Mouse (Mus musculus) CH12F3 (cell line): ENCODE measurements around the gene Adamts7.

Source experiments
- in situ Hi-C: fragments of 300-500 bp; cut with MboI; formaldehyde crosslinking; loops from 2 replicates; pipeline ENCODE4 v1.14.3; 2020; ENCODE audit warnings: low sequenced_read_pairs

Gene Adamts7

DNA sequence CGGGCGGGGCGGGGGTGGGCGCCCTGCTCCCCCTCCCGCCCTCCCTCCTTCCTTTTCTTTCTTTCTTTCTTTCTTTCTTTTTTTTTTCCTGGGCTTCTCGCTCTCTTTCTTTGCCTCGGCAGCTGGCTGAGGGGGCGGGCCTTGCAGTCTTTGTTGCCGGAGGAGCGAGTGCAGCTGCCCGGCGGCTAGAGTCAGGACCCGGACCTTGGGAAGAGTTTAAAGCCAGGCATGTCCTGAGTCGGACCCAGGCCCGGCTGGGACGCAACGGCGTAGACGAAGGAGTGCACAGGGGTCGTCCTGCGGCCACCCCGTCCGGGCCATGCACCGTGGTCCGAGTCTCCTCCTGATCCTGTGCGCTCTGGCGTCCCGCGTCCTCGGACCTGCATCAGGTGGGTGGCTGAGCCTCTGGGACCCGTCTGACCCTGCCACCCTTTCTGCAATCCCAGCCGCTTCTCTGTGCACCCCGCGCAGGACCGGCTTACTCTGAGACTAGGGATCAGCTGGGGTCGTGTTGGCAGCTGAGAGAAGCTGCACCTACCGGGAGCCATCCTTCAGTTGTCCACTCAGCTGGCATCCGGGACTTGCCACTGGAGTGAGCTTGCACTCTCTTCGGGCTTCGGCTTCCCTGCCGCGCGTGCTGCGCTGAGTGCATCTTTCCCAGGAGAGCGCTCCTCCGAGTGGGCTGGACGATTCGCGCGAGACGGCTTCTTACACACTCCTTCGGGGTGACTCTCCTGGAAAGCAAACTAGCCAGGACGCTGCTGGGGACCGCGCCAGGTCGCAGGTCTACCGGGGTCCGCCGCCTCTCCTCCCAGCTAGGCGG, at the start of gene Adamts7:
Gene Adamts7, plus strand, starts transcription at position 144 of the 823 bp plus-strand sequence.
- in situ Hi-C loops: no loop called here

DNA sequence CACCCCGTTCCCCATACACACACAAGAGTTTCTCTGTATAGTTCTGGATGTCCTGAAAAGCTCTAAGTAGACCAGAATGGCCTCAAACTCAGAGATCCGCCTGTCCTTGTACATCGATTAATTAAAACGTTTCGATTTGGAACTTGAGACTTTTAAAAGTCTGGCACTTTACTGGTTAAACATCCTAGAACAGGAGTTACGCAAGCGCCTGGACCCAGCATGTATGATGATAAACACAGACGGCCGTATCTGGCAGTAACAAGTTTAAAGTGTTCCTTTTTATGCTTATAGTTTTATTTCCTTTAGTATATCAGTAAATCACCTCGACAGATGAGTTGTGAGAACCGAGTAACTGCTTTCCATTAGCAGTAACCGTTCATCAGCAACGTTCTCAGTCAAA, 49.7 kb upstream of the Adamts7 start:
- in situ Hi-C loops: no loop called here

DNA sequence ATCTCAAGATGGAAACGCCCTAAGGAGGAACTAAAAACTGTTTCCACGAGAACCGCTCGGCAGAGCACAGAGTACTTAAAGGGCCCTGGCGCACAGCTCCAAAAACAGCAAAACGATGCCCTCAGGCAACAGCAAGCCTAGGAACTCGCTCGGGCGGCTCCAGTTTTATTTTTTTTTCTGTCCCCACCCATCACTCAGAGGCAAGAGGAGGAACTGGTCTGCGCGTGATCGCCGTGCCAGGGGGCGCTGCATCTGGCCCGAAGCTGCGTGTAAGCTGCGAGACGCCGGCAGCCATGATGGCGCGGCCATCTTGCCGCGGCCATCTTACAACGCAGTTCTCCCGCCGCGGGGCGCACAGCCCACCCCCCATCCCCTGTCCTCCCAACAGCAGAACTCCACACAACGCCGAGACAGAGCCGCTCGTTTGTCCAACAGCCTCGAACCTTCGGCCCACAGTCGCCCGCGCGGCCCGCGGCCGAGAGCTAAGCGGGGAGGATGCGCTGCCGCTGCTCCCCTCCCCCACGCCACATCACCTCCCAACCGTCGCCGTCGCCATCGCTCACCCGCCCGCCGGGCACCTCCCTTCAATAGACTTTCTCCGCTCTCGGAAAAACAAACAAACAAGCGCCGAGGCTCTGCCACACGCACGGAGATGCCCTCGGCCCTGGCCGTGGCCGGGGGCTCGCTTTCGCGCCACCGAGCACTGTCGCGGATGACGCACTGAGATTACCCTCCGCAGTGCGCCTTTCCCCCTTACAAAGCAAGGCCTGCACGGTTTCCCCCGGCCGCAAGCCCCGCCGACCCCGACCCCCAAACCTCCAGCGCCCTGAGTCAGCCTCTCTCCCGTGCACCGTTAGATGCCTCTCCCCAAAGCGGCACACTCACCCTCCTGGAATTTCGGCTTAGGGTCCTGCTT, 49.0 kb upstream of the Adamts7 start:
- in situ Hi-C loops: no loop called here

DNA sequence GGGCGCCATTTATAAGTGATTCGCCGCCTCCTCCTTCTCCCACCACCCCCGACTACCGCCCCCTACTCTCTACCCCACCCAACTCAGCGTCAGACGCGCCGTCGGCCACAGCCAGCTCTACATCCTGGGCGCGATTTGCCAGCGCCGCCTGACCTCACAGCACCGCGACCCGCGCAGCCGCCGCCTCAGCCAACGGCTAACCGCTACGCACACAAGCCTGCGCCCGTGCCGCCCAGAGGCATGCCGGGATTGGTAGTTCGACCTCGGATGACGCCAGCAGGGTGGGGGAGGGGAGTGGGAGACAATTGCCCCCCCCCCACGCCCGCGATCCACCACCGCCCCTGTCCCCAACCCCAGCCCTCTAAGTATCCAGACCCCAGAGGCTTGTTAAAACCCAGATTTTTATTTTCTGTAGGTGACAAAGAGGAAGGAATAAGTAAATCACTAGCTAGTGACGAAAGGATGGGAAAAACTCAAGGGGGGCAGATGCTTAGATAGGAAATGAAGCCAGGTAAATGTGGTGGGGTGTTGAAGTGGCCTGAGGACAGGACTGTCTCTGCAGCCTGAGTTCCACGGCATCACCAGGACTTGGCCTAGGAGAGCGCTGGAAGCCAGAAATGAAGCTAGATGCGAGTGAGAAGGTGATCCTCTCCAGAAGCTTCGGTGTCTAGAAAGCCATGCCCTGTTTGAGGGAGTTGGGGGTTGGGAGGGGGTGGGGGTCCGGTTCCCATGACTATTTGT, 48.1 kb upstream of the Adamts7 start, which contains the start of gene Morf4l1:
Gene Morf4l1, minus strand, starts transcription at position 208 of the 741 bp plus-strand sequence.
- in situ Hi-C loops: no loop called here

DNA sequence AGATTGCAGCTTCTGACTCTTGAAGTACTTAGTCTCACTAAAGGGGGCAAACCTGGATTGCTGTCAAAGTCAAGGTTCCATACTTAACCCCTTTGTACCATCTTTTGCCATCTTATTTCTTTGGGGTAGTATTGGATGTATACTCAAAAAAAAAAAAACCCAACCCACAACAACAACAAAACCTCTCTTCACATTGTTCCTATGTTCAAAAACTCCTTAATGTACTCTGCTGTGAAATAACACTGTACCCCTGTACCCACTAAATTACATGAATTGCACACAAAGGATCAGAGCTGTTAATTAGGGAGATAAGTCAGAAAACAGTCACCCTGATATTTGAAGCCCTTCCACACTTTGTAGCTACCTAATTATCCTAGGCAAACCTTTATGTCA, 47.6 kb upstream of the Adamts7 start:
- in situ Hi-C loops: no loop called here

DNA sequence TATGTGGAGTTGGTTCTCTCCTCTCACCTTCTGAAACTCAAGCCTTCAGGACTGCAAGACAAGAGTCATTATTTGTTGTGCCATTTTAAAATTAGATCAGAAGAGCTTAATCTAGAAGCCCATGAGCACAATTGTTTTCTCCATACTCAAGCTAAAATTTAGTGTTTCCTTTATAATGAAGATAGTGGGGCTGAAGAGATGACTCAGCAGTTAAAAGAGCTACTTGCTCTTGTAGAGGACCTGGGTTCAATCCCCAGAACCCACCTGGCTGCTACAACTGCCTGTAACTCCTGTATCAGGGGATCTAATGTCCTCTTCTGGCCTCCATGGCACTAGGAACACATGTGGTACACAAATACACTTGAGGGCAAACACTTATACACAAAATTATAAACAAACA, 45.6 kb upstream of the Adamts7 start:
- in situ Hi-C loops: no loop called here

DNA sequence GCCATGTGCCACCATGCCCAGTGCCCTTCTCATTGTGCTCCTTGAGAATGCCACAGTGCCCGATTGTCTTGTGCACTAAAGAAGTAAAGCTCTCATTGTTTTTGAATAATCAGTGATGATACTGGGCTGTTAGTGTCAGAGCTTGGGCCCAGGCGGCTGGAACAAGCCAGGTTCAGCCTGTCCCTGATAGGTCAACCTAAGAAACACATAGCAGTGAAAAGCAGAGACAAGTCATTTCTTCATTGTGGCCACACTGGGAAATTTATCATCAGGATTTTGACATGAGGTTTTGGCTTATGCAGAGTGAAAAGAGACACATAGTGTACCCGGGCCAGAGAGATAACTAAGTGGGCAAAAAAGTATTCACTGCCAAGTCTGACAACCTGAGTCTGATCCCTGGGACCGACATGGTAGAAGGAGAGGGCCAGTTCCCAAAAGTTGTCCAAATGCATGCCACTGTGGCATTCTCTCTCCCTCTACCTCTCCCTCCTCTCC, 40.6 kb upstream of the Adamts7 start:
- in situ Hi-C loops: no loop called here

DNA sequence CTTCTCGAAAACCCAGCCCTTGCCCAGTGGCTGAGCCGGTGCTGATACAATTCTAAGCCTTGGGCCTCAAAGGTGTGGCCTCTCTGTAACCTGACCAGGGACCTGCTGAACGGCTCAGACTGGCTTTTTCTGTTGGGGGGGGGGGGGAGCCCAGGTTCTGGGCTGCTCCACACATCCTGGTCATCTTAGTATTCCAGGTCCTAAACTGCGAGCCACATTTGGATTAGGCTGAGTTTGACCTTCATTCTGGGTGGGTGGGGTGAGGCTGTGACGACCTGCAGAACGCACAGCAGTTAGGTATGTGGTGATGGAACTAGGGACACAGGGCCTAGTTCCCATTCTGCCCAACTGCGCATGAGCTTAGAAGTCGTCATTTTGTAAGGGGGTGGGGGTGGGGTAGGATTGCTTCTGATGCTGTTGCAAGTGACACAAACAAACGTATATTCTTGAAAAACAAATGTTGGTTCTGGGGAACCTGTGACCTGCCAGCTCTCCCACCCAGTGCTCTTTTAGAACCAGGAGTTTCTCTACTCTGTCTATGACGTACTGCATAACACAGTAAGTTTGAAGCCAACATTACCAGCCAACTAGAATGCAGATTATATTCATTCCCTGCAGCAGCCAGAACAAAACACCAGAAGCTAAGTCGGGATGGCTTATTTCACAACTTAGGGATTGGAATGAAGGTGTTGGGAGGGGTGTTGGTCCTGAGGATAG, 38.6 kb upstream of the Adamts7 start:
- in situ Hi-C loops: no loop called here

DNA sequence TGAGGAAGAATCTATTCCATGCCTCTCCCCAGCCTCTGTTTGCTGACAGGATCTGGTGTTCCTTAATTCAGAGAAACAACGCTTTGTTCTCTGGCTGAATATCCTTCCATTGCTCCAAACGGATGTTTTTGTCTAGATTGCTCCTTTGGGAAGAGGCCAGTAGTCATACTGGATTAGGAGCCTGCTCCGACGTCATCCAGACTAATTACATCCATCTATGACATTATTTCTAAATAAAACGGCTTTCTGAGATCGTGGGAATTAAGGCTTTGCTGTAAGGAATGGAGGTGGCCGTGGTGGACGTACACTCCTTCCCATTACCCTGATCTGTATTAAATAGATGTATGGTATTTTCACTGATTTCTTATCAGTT, 38.0 kb upstream of the Adamts7 start:
- in situ Hi-C loops: no loop called here

DNA sequence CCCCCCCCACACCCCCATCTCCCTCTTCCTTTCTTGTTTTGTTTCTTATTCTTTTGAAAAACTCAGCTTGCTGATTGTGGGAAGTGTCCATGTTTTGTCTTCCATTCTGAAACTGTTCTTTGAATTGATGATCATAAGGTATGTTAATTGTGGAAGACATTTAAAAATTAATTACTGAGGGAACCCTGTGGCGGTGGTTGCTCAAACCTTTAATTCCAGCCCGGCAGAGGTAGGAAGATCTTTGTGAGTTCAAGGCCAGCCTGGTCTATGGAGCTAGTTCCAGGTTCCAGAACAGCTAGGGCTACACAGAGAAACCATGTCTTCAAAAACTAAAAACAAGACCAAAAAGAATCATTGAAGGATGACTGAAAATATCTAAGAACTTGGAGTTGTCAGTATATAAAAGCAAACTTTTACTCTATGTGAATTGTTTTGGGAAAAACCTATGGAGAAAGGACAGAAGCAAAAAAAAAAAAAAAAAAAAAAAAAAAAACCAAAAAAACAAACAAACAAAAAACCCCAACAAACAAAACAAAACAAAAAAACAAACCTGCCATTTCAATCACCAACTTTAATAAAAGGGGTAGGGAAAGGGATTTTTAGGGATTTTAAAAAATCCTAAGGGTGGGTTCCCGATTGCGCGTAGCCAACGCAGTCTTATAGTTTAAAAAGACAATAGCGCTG, 37.3 kb upstream of the Adamts7 start:
- in situ Hi-C loops: no loop called here

DNA sequence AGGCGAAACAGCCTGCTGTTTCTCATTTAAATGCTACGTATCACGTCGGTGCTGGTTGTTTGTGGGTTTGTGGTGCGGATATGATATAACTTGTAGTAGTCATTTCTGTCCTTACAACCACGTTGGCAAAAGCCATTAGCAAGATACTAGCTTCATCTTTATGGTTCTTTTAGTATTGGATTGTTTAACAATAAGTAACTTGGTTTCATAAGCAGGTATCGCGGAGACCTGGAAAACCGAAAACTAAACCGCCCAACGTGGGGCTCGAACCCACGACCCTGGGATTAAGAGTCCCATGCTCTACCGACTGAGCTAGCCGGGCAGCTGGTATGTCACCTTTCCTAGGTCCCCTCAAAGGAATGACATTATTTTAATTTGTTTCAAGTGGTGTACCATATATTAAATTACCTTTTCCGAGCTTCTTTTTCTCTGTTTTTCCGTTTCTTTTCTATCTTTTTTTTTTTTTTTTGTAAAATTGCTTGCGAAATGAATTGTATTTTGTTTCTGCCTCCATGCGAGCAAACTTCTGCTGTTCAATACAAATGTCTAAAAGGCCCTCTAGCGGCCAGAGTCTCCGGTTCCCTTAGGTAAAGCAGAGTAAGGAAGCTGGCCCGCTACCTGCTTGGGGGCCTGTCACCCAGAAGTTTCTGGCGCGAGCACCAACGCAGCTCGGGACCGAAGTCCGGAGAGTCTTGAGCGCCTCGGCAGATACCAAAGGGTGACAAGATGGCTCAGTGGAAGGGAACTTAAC, 36.4 kb upstream of the Adamts7 start:
- in situ Hi-C loops: no loop called here

DNA sequence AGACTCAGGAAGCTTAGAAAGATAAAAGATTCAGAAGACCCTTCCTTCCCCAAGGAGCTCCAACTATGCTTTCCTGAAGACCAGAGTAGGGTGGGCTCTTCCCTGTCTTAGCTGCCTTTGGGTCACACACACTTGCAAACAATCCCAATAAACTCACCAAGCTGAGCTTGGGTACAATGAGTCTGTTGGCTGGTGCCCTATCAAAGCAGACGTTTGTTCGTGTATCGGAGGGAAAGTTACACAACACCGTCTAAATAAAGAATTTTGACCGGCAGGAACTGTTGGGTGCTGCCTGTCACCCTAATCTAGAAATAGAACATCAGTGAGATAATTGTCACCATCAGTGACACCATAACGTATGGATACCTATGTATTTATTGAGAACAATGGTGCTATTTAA, 35.7 kb upstream of the Adamts7 start:
- in situ Hi-C loops: no loop called here

DNA sequence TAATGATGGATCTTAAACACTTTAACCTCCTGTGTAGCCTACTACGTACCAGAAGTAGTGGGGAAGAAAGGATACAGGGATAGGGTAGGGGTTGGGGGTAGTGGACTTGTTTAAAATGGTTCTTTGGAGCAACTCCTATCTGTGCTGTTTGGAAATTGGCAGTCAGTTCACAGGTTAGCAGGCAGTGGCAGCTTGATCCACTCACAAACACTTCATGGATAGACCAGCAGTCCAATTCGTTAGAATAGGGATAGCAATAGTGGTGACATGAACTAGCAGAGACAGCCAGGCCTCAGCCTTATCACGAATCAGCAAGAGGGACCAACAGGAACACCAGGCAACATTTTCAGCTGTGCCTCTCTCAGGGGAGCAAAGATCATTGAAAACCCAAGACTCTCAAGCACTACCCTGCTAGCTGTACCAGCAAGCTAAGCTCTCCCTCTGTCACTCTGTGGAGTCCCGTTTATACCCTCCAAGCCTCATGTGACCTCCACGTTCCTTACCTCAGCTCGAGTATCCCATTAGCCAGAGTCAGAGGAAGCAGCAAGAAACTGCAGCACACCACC, 34.1 kb upstream of the Adamts7 start:
- in situ Hi-C loops: no loop called here

DNA sequence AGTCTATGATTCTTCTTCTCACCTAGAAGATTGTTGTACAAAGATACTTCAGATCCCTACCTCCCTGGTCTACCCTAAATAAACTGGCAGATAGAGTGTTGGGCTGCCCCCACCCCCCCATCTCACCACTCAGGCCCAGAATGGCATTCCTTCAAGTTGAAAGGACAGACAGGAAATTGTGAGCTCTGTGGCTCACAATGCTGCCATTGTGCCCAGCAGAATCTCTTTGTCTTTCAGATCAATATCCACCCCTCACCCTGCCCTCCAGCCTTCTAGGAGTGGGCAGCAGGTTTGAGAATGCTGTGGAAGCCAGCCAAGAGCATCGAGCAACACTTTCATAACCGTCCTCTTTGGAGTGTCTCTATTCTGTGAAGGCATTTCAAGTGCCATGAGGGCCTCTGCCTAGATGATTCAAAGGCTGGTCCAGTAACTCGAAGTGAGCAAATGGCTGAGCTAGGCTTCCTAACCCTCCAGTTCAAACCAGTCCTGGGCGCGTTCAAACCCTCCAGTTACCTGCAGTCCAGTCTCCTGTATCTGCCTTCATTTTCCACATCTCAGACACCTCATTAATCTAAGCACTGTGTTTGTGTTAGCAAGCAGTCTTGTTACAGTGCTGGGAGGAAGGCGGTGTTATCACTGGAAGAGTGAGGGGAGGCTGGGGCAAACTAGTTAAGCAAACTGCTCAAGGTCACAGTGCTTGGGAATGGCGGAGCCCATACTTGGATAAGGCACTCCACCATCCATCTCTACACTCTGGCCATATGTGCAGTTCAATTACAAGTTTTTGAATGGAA, 29.1 kb upstream of the Adamts7 start:
- in situ Hi-C loops: no loop called here

DNA sequence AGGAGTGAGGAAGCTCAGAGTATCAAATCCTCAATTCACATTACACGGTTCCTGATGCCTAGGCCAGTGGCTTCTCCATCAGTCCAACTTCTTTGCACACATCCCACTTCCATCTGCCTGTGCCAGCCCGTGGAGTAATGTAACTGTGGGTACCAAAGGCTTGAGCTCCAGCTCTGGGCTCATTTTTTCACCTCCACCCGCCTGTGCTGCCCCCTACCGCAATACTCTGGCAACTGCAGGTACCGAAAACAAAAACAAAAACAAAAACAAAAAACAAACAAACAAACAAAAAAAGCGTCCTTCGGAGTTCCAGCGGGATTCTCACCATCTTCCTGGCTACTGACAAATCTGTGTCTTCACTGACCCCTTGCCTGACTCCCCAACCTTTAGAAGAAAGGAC, 27.4 kb upstream of the Adamts7 start:
- in situ Hi-C loops: no loop called here

DNA sequence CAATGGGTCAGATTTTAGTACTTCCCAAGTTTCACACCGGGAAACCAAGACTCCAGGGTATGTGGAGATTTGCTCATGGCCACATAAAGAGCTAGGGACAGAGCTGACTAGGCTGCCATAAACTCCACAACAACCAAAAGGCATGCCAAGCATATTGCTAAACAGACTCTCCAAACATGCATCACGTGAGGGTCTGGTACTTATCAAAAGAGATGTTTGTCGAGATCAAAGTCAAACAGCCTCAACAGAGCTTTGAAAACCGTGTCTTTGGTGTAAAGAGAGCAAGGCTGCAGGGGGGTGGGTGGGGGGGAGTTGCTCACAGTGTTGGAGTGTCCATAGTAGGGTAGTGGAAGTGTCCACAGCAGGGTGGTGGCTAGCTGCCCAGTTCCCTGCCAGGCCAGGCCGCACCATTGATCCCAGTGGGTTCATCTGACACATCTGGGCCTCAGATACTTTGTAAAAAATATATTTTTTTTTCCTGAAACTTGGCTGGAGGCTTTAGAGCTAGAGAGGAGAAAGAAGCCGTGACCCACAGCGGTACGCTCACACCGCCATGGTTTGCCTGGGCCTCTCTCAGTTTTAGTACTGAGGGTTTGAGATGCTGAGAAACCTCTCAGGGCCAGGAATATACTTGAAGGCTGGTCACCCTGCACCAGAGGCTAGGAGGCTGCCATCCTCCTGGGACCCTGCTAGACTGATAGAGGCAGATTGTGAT, 26.7 kb upstream of the Adamts7 start:
- in situ Hi-C loops: no loop called here

DNA sequence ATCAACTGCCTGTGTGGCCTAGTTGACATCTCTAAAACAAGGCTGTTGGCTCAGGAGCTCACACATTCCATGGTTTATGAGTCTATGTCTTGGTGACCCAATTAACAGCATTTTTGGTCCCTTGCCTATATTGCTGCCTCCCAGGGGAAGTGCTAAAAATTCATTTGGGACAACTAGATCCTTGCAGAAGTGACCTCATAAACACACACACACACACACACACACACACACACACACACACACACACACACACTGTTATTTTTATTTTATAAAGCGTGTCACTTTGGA, 26.2 kb upstream of the Adamts7 start:
- in situ Hi-C loops: no loop called here

DNA sequence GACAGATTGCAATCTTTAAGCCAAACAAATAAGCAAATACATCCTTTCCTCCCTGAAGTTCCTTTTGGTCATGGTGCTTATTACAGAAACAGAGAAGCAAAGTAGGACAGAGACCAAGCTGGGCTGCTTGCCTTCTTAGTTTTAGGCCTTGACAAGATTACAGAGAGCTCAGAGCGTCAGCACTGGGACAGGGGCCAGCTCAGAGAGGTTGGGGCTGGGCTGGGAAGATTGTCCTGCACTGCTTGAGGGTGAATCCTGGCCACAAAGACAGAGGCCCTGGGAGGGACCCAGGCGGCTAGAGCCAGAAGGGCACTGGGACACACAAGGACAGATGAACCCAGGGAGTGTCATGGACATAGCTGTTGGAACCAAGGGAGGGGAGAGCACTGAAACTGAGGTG, 17.1 kb upstream of the Adamts7 start:
- in situ Hi-C loops: no loop called here
